Mouse (Mus musculus) erythroblast, embryonic 14.5 days (primary cell): ENCODE results near the gene Dgkh.

ENCODE experiments used
- GATA1 ChIP-seq: IDR thresholded peaks from 2 replicates; pipeline ENCODE4 v1.6.1; 2012; ENCODE audit warnings: low read length, inconsistent platforms, mixed read lengths
- TAL1 ChIP-seq: IDR thresholded peaks from 3 replicates; pipeline ENCODE4 v1.6.1; 2012; ENCODE audit warnings: low read length, inconsistent platforms, mixed read lengths

- no peak for TF ChIP-seq TAL1
- no peak for TF ChIP-seq GATA1
Measured at GRCm38 (mm10) chr14:78534651-78535050, 197.9 kb downstream of the Dgkh start.
